Mouse (Mus musculus): Measurements from ENCODE around the gene Abhd17c.

- TF ChIP-seq POLR2A (IDR thresholded peaks at IDR 0.05; ENCODE audit: low read depth, low read length) (no peak), CTCF (IDR thresholded peaks at IDR 0.05; ENCODE audit: extremely low read depth, insufficient read length, insufficient replicate concordance, low read depth, low read length) (no peak)
Measured at GRCm38 (mm10) chr7:84068931-84069330, 82.8 kb downstream of the Abhd17c start.

Data from small intestine, adult 2 months (tissue).